Mouse (Mus musculus): ENCODE measurements around the gene Zscan2.

DNA sequence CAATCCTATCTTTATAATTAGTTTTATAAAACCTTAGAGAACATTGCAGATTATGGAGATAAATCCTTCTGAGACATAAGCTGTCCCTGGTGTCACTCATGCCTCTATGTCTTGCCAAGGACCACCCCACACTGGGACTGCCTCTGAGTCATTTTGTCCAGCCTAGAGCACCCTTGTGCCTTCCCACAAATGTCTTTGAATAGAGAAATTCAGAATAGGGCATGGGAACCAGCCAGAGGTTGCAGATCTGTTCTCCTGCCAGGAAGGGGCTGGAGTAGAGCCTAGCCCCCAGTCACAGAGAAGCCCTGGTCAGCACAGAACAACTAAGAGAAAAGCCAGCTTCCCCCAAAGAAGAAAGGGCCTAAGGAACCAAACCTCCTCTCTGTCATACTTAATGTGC is 5.4 kb upstream of the Zscan2 start:
- TF ChIP-seq CTCF (IDR thresholded peaks at IDR 0.05; ENCODE audit: low read depth, low read length) (no peak), TAL1 (conservative IDR thresholded peaks at IDR 0.05; ENCODE audit: low read depth, low read length) (no peak), POLR2AphosphoS5 (IDR thresholded peaks at IDR 0.05; ENCODE audit: insufficient replicate concordance, low read depth, low read length) (no peak), GATA2 (IDR thresholded peaks at IDR 0.05; ENCODE audit: borderline replicate concordance, low read depth, low read length) (no peak), GATA1 (IDR thresholded peaks at IDR 0.05; ENCODE audit: borderline replicate concordance, low read length) (no peak)
